Mouse (Mus musculus) olfactory bulb, adult 2 months (tissue): ENCODE measurements at regions not wholly inside any gene's neighbourhood (a gene's known extent, or its start where the extent isn't known, plus 50 kb on each side); places are given as distances from the start of the nearest gene placed in this dataset.

ENCODE experiments used
- CTCF ChIP-seq: fragments of 200-500 bp; IDR thresholded peaks from 2 replicates; pipeline ENCODE4 v1.5.1; 2012; ENCODE audit warnings: low read depth, mild to moderate bottlenecking, low read length, moderate library complexity; ENCODE audit not compliant: insufficient read depth
- POLR2A ChIP-seq: fragments of 200-500 bp; IDR thresholded peaks from 2 replicates; pipeline ENCODE4 v1.6.1; 2012; ENCODE audit warnings: mild to moderate bottlenecking, low read depth, low read length, moderate library complexity; ENCODE audit not compliant: insufficient read depth

- TF ChIP-seq POLR2A (no peak), CTCF (no peak)
These were observed 165.1 kb downstream of the Rplp1 start for GRCm38 (mm10) chr9:61749201-61749600.
